Mouse (Mus musculus) lung, adult 2 months (tissue): ENCODE measurements around the gene Ncan.

Experiments
- CTCF ChIP-seq: fragments of 200-500 bp; IDR thresholded peaks from 2 replicates; pipeline ENCODE4 v1.5.1; 2011; ENCODE audit warnings: mild to moderate bottlenecking, low read length, control low read depth; ENCODE audit not compliant: insufficient read depth
- POLR2A ChIP-seq: fragments of 200-500 bp; IDR thresholded peaks from 2 replicates; pipeline ENCODE4 v1.6.1; 2011; ENCODE audit warnings: low read depth, mild to moderate bottlenecking, control low read depth, low read length, borderline replicate concordance; ENCODE audit errors: extremely low read depth

- TF ChIP-seq CTCF (no peak), POLR2A (no peak)
Measured at GRCm38 (mm10) chr8:70086151-70086550, 34.5 kb downstream of the Ncan start.
